Mouse (Mus musculus) embryonic stem cell, embryonic (primary cell): ENCODE results near the gene Atp1a3.

Source experiments
- CTCF ChIA-PET, 4 experiments: fragments of 300-600 bp in 2 of 4; fragments of 350-600 bp in 2 of 4; sonication (Branson Sonifier 250); formaldehyde crosslinking; loops; one replicate each; lab custom pipeline; 2022; ENCODE audit warnings: inconsistent platforms in 2 of 4; lab: Charles Lee
- POLR2A ChIA-PET, 4 experiments: fragments of 300-600 bp in 2 of 4; fragments of 350-600 bp in 2 of 4; sonication (Branson Sonifier 250); formaldehyde crosslinking; loops; one replicate each; lab custom pipeline; 2022; ENCODE audit warnings: antibody characterized with exemption in 4 of 4, inconsistent platforms in 1 of 4; lab: Charles Lee

Atp1a3 gene

GRCm38 (mm10) chr7:25005421-25006065 is at the start of gene Atp1a3:
Atp1a3 (minus strand) TSS chr7:25005958.
- ChIA-PET CTCF (interaction anchor here in 1 of 4 experiments (0.6 kb wide), 1 partner anchor 675 kb away, joined by 8 read pairs; no protein-coding TSS in a partner anchor), POLR2A (interaction anchor here in 2 of 4 experiments (0.5 to 0.7 kb wide), 2 partner anchors 70 to 109 kb away, joined by 4 read pairs; no protein-coding TSS in a partner anchor)

- CTCF ChIA-PET, result no interaction called here
- POLR2A ChIA-PET, result interaction anchor here in 1 of 4 experiments (0.7 to 1.5 kb wide), 2 partner anchors 15 to 24 kb away, joined by 3 to 4 read pairs; no protein-coding TSS in a partner anchor
These were observed 46.8 kb upstream of the Atp1a3 start for GRCm38 (mm10) chr7:25052587-25052986.

GRCm38 (mm10) chr7:25049295-25049930 is 43.7 kb upstream of the Atp1a3 start:
- POLR2A ChIA-PET, result interaction anchor here in 2 of 4 experiments (0.6 to 1.5 kb wide), 4 partner anchors 32 to 384 kb away, joined by 3 to 5 read pairs (median 4); partner anchors contain the start of gene Rps19 (in 1 of the 2)
- CTCF ChIA-PET, result no interaction called here

- ChIA-PET CTCF (interaction anchor here (0.6 to 1.6 kb wide), 7 partner anchors 12 to 97 kb away, joined by 3 to 6 read pairs (median 3); no protein-coding TSS in a partner anchor), POLR2A (interaction anchor here in 3 of 4 experiments (0.6 to 1.4 kb wide), 7 partner anchors 14 to 540 kb away, joined by 3 to 5 read pairs (median 3); no protein-coding TSS in a partner anchor)
These were observed 41.6 kb upstream of the Atp1a3 start for GRCm38 (mm10) chr7:25047363-25047762.

GRCm38 (mm10) chr7:25044599-25044998 is 38.8 kb upstream of the Atp1a3 start:
- ChIA-PET CTCF (interaction anchor here in 2 of 4 experiments (0.5 to 0.6 kb wide), 2 partner anchors 9 to 315 kb away, joined by 3 read pairs; no protein-coding TSS in a partner anchor), POLR2A (interaction anchor here in 3 of 4 experiments (0.6 to 1.3 kb wide), 3 partner anchors 32 to 677 kb away, joined by 3 to 5 read pairs (median 3); no protein-coding TSS in a partner anchor)

GRCm38 (mm10) chr7:25041921-25042320 is 36.2 kb upstream of the Atp1a3 start:
- POLR2A ChIA-PET, result interaction anchor here in 1 of 4 experiments (0.9 kb wide), 1 partner anchor 35 kb away, joined by 4 read pairs; no protein-coding TSS in a partner anchor
- CTCF ChIA-PET, result interaction anchor here in 1 of 4 experiments (0.6 to 2.3 kb wide), 4 partner anchors 16 to 237 kb away, joined by 3 to 11 read pairs (median 4); no protein-coding TSS in a partner anchor

GRCm38 (mm10) chr7:25035916-25036315 is 30.2 kb upstream of the Atp1a3 start:
- CTCF ChIA-PET, result interaction anchor here (0.6 to 3.9 kb wide), 19 partner anchors 9 to 280 kb away, joined by 3 to 14 read pairs (median 3); no protein-coding TSS in a partner anchor

GRCm38 (mm10) chr7:25034796-25035195 is 29.0 kb upstream of the Atp1a3 start:
- ChIA-PET CTCF (interaction anchor here in 3 of 4 experiments (0.6 to 3.9 kb wide), 12 partner anchors 9 to 531 kb away, joined by 3 to 14 read pairs (median 4); no protein-coding TSS in a partner anchor), POLR2A (interaction anchor here in 1 of 4 experiments (1.0 kb wide), 1 partner anchor 49 kb away, joined by 3 read pairs; no protein-coding TSS in a partner anchor)

More at GRCm38 (mm10) chr7:25035916-25036315, 30.2 kb upstream of the Atp1a3 start:
- POLR2A ChIA-PET, result interaction anchor here in 2 of 4 experiments (0.5 to 1.0 kb wide), 2 partner anchors 40 to 71 kb away, joined by 3 to 4 read pairs; no protein-coding TSS in a partner anchor

- POLR2A ChIA-PET, result interaction anchor here in 2 of 4 experiments (0.6 to 1.7 kb wide), 5 partner anchors 15 to 590 kb away, joined by 3 to 6 read pairs (median 4); no protein-coding TSS in a partner anchor
These were observed 25.8 kb upstream of the Atp1a3 start for GRCm38 (mm10) chr7:25031528-25031927.

GRCm38 (mm10) chr7:25030032-25030753 is 24.4 kb upstream of the Atp1a3 start:
- ChIA-PET POLR2A (interaction anchor here in 1 of 4 experiments (0.5 to 1.7 kb wide), 2 partner anchors 17 to 67 kb away, joined by 3 to 4 read pairs; no protein-coding TSS in a partner anchor), CTCF (interaction anchor here in 2 of 4 experiments (0.8 to 2.2 kb wide), 6 partner anchors 10 to 368 kb away, joined by 3 to 17 read pairs (median 4); no protein-coding TSS in a partner anchor)

More at GRCm38 (mm10) chr7:25031528-25031927, 25.8 kb upstream of the Atp1a3 start:
- CTCF ChIA-PET, result interaction anchor here (0.6 to 2.2 kb wide), 13 partner anchors 31 to 596 kb away, joined by 3 to 17 read pairs (median 4); partner anchors contain the start of gene Ceacam1 (in 1 of the 4)

GRCm38 (mm10) chr7:25026452-25026851 is 20.7 kb upstream of the Atp1a3 start:
- POLR2A ChIA-PET, result interaction anchor here in 2 of 4 experiments (0.6 to 1.6 kb wide), 6 partner anchors 18 to 54 kb away, joined by 3 to 4 read pairs (median 3); no protein-coding TSS in a partner anchor
- CTCF ChIA-PET, result interaction anchor here (0.5 to 3.5 kb wide), 24 partner anchors 8 to 520 kb away, joined by 3 to 24 read pairs (median 4); partner anchors contain the start of gene Zfp428 (in 1 of the 4)

- ChIA-PET CTCF (interaction anchor here (0.5 to 3.5 kb wide), 26 partner anchors 8 to 519 kb away, joined by 3 to 24 read pairs (median 4); partner anchors contain the start of gene Zfp428 (in 1 of the 4)), POLR2A (interaction anchor here in 2 of 4 experiments (0.5 to 2.0 kb wide), 10 partner anchors 8 to 581 kb away, joined by 3 to 4 read pairs (median 3); no protein-coding TSS in a partner anchor)
These were observed 20.2 kb upstream of the Atp1a3 start for GRCm38 (mm10) chr7:25025855-25026439.

GRCm38 (mm10) chr7:25011592-25011991 is 5.8 kb upstream of the Atp1a3 start:
- ChIA-PET POLR2A (interaction anchor here in 1 of 4 experiments (0.5 to 0.7 kb wide), 2 partner anchors 176 to 612 kb away, joined by 3 to 4 read pairs; no protein-coding TSS in a partner anchor), CTCF (interaction anchor here in 3 of 4 experiments (1.3 to 4.5 kb wide), 6 partner anchors 18 to 411 kb away, joined by 3 to 20 read pairs (median 4); no protein-coding TSS in a partner anchor)

- POLR2A ChIA-PET, result interaction anchor here in 2 of 4 experiments (0.5 to 2.3 kb wide), 4 partner anchors 23 to 168 kb away, joined by 3 to 6 read pairs (median 3); no protein-coding TSS in a partner anchor
- CTCF ChIA-PET, result interaction anchor here (0.5 to 4.5 kb wide), 23 partner anchors 9 to 409 kb away, joined by 3 to 20 read pairs (median 4); partner anchors contain the start of gene Rabac1 (in 1 of the 4)
These were observed 4.5 kb upstream of the Atp1a3 start for GRCm38 (mm10) chr7:25010090-25010913.

GRCm38 (mm10) chr7:25009099-25009700 is 3.4 kb upstream of the Atp1a3 start:
- CTCF ChIA-PET, result interaction anchor here in 1 of 4 experiments (1.2 to 4.5 kb wide), 4 partner anchors 23 to 97 kb away, joined by 3 to 20 read pairs (median 5); no protein-coding TSS in a partner anchor
- POLR2A ChIA-PET, result interaction anchor here in 3 of 4 experiments (0.6 to 2.3 kb wide), 6 partner anchors 16 to 421 kb away, joined by 3 to 6 read pairs (median 4); no protein-coding TSS in a partner anchor
